Mouse (Mus musculus): ENCODE results near the gene Usp24. TPM values are rescaled to one million over a fixed set of nuclear protein-coding genes. Genes with fewer than 3 reads are reported as not detected.

Usp24 gene
- total RNA-seq, 4 experiments from 2014 or later = 37.1 to 55.0 (median 45.8) TPM

Other genes with a start within 250 kb of the Usp24 start
- gene Pcsk9, start 148.1 kb downstream of the Usp24 start, total RNA-seq (2022) = under 1 TPM in 1 of 4 experiments, not detected in 3; 0.17 TPM
- under 1 TPM in 1 of 4 experiments, not detected in 3; 0.45 TPM for gene Bsnd, start 176.1 kb downstream of the Usp24 start, total RNA-seq (2022)
- 100 to 1,000 TPM in 2 of 4 experiments, 10 to 100 TPM in 2; 77.6 to 360 (median 221) TPM for gene Dhcr24, start 244.8 kb downstream of the Usp24 start, total RNA-seq (2022)